Mouse (Mus musculus) forebrain, embryonic 16.5 days (tissue): Measurements from ENCODE around the gene 2210010C04Rik. TPM values are rescaled to one million over a fixed set of nuclear protein-coding genes. Genes with fewer than 3 reads are reported as not detected.

ENCODE experiments used
- ATAC-seq: fragments of 200-750 bp; cut with Nextera tagmentation; 2 replicates; pipeline ENCODE4 v1.8.0; 2017; ENCODE audit warnings: mild to moderate bottlenecking, moderate library complexity
- H3K27ac ChIP-seq: fragments of 300-500 bp; sonication (generic); 2 replicates; pipeline ENCODE4 v1.5.1; 2014; ENCODE audit warnings: low read length, control low read depth
- H3K27me3 ChIP-seq: fragments of 300-500 bp; sonication (generic); replicated peaks from 2 replicates; pipeline ENCODE4 v1.6.1; 2014; ENCODE audit warnings: low read length; ENCODE audit not compliant: control insufficient read depth, insufficient read depth
- H3K36me3 ChIP-seq: fragments of 300-500 bp; sonication (generic); 2 replicates; pipeline ENCODE4 v1.6.1; 2014; ENCODE audit not compliant: control insufficient read depth, insufficient read depth
- H3K4me1 ChIP-seq: fragments of 300-500 bp; sonication (generic); replicated peaks from 2 replicates; pipeline ENCODE4 v1.6.1; 2014; ENCODE audit warnings: low read length; ENCODE audit not compliant: control insufficient read depth, insufficient read depth
- H3K4me2 ChIP-seq: fragments of 300-500 bp; sonication (generic); 2 replicates; pipeline ENCODE4 v1.6.1; 2014; ENCODE audit warnings: mild to moderate bottlenecking, low read length, control low read depth
- H3K4me3 ChIP-seq: fragments of 300-500 bp; sonication (generic); replicated peaks from 2 replicates; pipeline ENCODE4 v1.5.1; 2014; ENCODE audit warnings: mild to moderate bottlenecking, low read length, control low read depth
- H3K9ac ChIP-seq: fragments of 300-500 bp; sonication (generic); replicated peaks from 2 replicates; pipeline ENCODE4 v1.6.1; 2014; ENCODE audit warnings: low read depth, low read length, control low read depth
- H3K9me3 ChIP-seq: fragments of 300-500 bp; sonication (generic); 2 replicates; pipeline ENCODE4 v1.6.1; 2016; ENCODE audit warnings: low read length; ENCODE audit not compliant: control insufficient read depth
- WGBS: fragments of 180-500 bp; shearing (Covaris S2); extraction: QIAGEN DNeasy Blood & Tissue Kit; methylation state at CpG from one replicate; pipeline ENCODE4 v1.1.7; 2014; 5-methylcytosine and 5-hydroxymethylcytosine counted together
- polyA plus RNA-seq: library from polyadenylated mRNA; unstranded; fragments of >200 nt; fragmentation: Nextera tagmentation; extraction: Ambion mirVana; gene quantifications from 2 replicates; pipeline ENCODE4 v1.2.1, GENCODE M21; 2015

2210010C04Rik gene
- polyA plus RNA-seq = not detected in 2 replicates

GRCm38 (mm10) chr6:41035409-41035808, at the start of gene 2210010C04Rik:
Gene 2210010C04Rik (minus strand): TSS chr6:41035509.
- Histone ChIP-seq H3K9me3 (no peaks in the 10 kb centered on the region), H3K27ac (no peak within 1 kb of the TSS), H3K4me2 (no peak within 1 kb of the TSS), H3K36me3 (no peaks in the 10 kb centered on the region), H3K4me3 (no peak within 1 kb of the TSS), H3K4me1 (no peaks in the 10 kb centered on the region), H3K27me3 (no peaks in the 10 kb centered on the region), H3K9ac (no peak within 1 kb of the TSS)
- no peak for ATAC-seq

GRCm38 (mm10) chr6:41080121-41080520, 44.8 kb upstream of the 2210010C04Rik start:
- Histone ChIP-seq H3K4me3 (no peak overlapping the region), H3K9ac (no peak overlapping the region), H3K9me3 (no peaks in the 10 kb centered on the region), H3K27ac (no peak overlapping the region), H3K36me3 (no peaks in the 10 kb centered on the region), H3K4me2 (no peak overlapping the region), H3K4me1 (0 out of 2 replicates have a peak, but pooled peaks cover 2% of the 10 kb centered on the region), H3K27me3 (no peaks in the 10 kb centered on the region)
- no peak for ATAC-seq

GRCm38 (mm10) chr6:41078539-41079303, 43.4 kb upstream of the 2210010C04Rik start:
- no peak overlapping the region for H3K27ac ChIP-seq
- no peak overlapping the region for H3K4me3 ChIP-seq
- no peaks in the 10 kb centered on the region for H3K9me3 ChIP-seq
- H3K4me1 ChIP-seq = 0 out of 2 replicates have a peak, but pooled peaks cover 2% of the 10 kb centered on the region
- H3K9ac ChIP-seq = no peak overlapping the region
- H3K4me2 ChIP-seq = no peak overlapping the region
- peak; percentile 36; the same call in 1 of the 2 replicates for ATAC-seq
- H3K36me3 ChIP-seq = no peaks in the 10 kb centered on the region
- no peaks in the 10 kb centered on the region for H3K27me3 ChIP-seq
- WGBS = 50% methylated on average over 3 of the region's 3 CpGs

GRCm38 (mm10) chr6:41075753-41076152, 40.4 kb upstream of the 2210010C04Rik start:
- Histone ChIP-seq H3K4me1 (0 out of 2 replicates have a peak, but pooled peaks cover 2% of the 10 kb centered on the region), H3K9ac (no peak overlapping the region), H3K27me3 (no peaks in the 10 kb centered on the region), H3K4me3 (no peak overlapping the region), H3K4me2 (no peak overlapping the region), H3K36me3 (no peaks in the 10 kb centered on the region), H3K27ac (no peak overlapping the region), H3K9me3 (no peaks in the 10 kb centered on the region)
- WGBS = 68% methylated on average over 2 of the region's 2 CpGs
- no peak for ATAC-seq

- no peaks in the 10 kb centered on the region for H3K36me3 ChIP-seq
- H3K27me3 ChIP-seq = no peaks in the 10 kb centered on the region
- H3K9ac ChIP-seq = no peak overlapping the region
- H3K4me1 ChIP-seq = no peaks in the 10 kb centered on the region
- H3K27ac ChIP-seq = no peak overlapping the region
- no peak for ATAC-seq
- no peak overlapping the region for H3K4me2 ChIP-seq
- 94% methylated on average over 6 of the region's 6 CpGs for WGBS
- no peak overlapping the region for H3K4me3 ChIP-seq
- H3K9me3 ChIP-seq = no peaks in the 10 kb centered on the region
Observed at GRCm38 (mm10) chr6:41063332-41063731, 28.0 kb upstream of the 2210010C04Rik start.

GRCm38 (mm10) chr6:41062746-41063145, 27.4 kb upstream of the 2210010C04Rik start:
- Histone ChIP-seq H3K9me3 (no peaks in the 10 kb centered on the region), H3K27ac (no peak overlapping the region), H3K4me3 (no peak overlapping the region), H3K4me2 (no peak overlapping the region), H3K4me1 (no peaks in the 10 kb centered on the region), H3K27me3 (no peaks in the 10 kb centered on the region), H3K9ac (no peak overlapping the region), H3K36me3 (no peaks in the 10 kb centered on the region)
- no peak for ATAC-seq
- WGBS = 83% methylated on average over 3 of the region's 3 CpGs

GRCm38 (mm10) chr6:41062081-41062480, 26.8 kb upstream of the 2210010C04Rik start:
- Histone ChIP-seq H3K4me2 (no peak overlapping the region), H3K9ac (no peak overlapping the region), H3K9me3 (no peaks in the 10 kb centered on the region), H3K27ac (no peak overlapping the region), H3K4me1 (no peaks in the 10 kb centered on the region), H3K4me3 (no peak overlapping the region), H3K27me3 (no peaks in the 10 kb centered on the region), H3K36me3 (no peaks in the 10 kb centered on the region)
- no peak for ATAC-seq
- WGBS = 75% methylated on average over 2 of the region's 2 CpGs

- Histone ChIP-seq H3K4me3 (no peak overlapping the region), H3K9me3 (no peaks in the 10 kb centered on the region), H3K4me2 (no peak overlapping the region), H3K4me1 (no peaks in the 10 kb centered on the region), H3K36me3 (no peaks in the 10 kb centered on the region), H3K27ac (no peak overlapping the region), H3K27me3 (no peaks in the 10 kb centered on the region), H3K9ac (no peak overlapping the region)
- ATAC-seq = no peak
- 77% methylated on average over 5 of the region's 5 CpGs for whole genome bisulfite sequencing
Observed at GRCm38 (mm10) chr6:41061085-41061484, 25.8 kb upstream of the 2210010C04Rik start.

GRCm38 (mm10) chr6:41057653-41058052, 22.3 kb upstream of the 2210010C04Rik start:
- Histone ChIP-seq H3K4me3 (no peak overlapping the region), H3K9ac (no peak overlapping the region), H3K27ac (no peak overlapping the region), H3K4me2 (no peak overlapping the region), H3K9me3 (no peaks in the 10 kb centered on the region), H3K4me1 (no peaks in the 10 kb centered on the region), H3K27me3 (no peaks in the 10 kb centered on the region), H3K36me3 (no peaks in the 10 kb centered on the region)
- 83% methylated on average over 5 of the region's 5 CpGs for WGBS
- no peak for ATAC-seq
